Mouse (Mus musculus): ENCODE results near the gene Rem2.

The Rem2 gene

DNA sequence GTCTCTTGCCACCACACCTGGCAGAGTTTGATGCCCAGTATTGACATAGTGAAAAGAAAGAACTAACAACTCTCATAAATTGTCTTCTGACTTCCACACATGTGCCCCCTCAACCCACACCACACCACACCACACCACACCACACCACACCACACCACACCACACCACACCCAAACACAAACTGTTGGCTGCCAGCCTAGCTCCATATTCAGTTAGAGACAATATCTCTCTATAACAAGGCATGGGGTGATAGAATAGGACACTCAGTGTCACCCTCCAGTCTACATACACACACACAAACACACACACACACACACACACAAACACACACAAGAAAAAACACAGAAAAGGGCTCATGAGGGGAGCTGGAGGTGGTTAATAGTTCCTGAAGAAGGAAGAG lies 12.4 kb downstream of the Rem2 start:
- in situ Hi-C loops (cut with MboI, MseI) = no loop called here

DNA sequence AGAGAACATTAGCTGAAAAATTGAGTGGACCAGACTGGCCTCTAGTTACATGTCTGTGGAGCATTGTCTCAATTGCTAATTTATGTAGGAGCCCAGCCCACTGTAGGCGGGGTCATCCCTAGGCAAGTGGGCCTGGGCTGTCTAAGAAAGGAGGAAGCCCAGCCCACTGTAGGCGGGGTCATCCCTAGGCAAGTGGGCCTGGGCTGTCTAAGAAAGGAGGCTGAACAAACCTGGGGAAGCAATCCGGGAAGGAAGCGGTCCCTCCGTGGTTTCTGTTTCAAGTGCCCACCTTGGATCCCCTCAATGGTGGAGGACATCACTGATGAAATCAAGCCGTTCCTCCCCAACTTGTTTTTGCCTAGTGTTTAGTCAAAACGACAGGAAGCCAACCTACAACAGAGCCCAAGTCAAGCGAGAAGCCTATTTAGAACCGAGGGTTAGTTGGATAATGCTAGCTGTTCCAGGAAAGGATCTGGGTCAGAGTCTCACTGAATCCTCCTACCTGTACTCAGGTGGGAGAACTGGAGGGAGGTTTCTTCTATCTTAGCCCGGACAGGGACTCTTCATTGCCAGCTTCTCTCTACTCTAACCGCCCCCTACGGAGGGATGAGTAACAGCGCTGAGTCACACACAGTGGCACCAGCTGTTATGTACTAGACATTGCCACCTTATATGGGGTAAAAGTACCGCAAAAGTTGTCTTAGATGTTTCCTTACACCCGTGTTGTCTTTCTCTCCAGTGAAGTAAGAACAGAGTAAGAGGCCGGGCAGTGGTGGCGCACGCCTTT lies 16.6 kb downstream of the Rem2 start:
- in situ Hi-C loops (cut with MboI, MseI) = no loop called here

DNA sequence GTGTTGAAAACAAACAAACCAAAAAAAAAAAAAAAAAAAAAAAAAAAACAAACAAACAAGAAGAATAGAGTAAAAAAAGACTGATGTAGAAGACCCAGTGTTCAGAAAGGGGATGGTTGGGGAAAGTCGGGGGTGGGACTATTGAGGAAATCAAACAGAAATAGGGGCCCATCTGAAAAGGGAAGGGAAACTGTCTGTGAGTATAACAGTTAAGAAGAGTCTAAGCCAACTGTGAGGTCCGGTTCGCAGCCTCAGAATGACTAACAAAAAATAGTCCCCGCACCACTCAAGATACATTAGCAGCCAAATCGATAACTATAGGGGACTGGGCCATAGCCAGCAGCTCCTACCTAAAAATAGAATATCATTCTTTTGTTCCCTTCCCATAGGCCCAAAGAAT lies 17.3 kb downstream of the Rem2 start:
- in situ Hi-C loops (cut with MboI, MseI) = no loop called here

DNA sequence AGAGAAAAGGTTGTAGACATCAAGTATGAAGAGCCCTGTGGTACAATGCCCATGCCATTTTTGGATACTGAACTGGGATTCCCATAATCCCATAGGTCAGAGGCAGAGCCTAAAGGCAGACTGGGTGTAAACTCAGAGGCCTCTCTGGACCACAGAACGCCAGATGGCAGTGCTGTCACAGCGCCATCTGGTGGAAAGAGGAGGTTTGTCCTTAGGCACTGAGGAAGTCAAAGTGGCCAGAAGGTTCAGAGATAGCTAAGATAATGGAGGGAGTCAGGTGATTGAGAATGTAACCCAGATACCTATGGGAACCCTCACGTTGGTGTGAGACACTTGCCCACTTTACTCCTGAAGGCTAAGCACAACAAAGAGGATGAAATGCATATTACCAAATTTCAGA lies 18.3 kb downstream of the Rem2 start:
- in situ Hi-C loops (cut with MboI, MseI) = no loop called here

DNA sequence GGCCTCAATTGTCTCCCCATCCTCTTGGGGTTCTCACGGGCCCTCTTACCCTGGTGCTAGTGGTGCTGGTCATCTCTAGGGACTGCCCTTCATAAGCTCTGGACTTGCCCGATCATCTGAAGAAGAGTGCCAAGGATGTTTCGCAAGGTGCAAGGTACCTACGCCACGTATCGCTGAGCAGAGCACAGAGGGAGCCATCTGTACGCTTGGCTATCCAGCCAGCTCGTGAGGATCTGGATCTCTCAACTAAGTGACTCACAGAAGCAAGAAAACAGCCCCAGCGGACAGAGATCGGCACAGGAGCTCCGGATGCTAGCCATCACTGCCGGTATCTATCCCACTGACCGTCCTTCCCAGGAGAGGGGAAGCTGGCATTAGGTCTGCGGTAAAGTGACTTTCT lies 20.8 kb downstream of the Rem2 start:
- in situ Hi-C loops (cut with MboI, MseI) = no loop called here

DNA sequence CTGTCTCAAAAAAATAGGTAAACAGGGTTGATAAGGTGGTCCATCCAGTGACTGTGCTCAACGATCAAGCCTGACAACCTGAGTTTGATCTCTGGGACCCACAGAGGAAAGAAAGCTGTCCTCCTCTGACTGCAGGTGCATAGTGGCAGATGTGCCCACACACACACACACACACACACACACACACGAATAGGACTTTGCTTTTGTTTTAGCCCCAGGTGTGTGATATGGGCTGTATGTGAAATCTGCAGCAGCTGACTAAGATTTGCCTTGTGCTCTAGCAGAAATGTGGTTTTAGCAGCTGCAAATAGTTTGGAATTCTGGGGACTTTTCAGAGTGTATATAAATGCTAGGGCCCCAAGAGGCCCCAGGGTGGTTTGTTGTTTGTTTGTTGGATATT lies 23.4 kb downstream of the Rem2 start:
- in situ Hi-C loops (cut with MboI, MseI) = no loop called here

DNA sequence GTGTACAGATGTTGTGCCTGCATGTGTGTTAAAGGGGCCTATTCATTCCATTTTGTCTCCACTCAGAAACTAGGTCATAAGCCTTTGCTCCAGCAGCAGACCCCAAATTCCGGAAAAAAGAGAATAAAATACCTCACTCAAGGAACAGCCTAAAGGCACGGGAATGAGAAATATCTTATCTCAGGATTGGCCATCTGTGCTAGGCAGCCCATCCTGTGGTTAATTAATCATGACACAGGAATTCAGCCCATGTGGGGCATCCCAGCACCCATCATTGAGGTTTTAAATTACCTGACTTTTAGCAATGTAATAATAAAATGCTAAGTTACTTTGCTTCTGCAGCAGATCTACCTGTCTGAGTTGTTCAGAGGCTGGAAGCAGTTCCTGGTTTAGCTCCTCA lies 25.5 kb downstream of the Rem2 start:
- in situ Hi-C loops (cut with MboI, MseI) = no loop called here

DNA sequence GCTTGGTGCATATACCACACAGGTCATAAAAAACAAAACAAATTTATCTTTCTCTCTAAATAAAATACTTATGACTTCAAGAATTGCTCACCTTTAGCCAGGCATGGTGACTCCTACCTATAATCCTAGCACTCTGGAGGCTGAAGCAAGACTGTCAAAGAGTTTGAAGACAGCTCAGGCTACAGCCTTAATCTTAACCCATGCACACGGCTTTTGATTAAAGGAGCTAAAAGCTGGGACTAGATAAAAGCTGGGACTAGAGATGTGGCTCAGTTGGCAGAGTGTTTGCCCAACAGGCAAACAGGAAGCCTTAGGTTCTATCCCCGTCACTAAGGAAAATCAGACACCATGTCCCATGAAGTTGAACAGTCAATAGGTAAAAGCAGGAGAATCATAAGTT lies 27.2 kb downstream of the Rem2 start:
- in situ Hi-C loops (cut with MboI, MseI) = no loop called here

DNA sequence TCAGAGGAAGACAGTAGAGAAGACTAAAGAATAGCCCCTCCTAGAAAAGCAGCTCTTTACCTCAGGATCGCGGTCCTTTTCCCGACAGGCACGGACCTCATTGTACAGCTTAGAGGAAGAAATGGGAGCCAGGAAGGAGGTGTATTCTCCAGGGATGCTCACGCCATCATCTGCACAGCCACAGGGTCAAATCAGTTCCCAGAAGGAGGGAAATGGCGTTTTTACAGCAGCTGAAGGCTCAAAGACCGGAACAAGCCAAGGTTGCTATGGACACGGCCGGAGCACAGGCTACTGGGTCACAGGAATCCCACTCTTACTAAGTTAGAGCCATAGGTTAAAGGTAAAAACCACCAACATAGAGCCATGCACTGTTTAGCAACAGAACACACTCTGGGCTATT lies 33.9 kb downstream of the Rem2 start:
- in situ Hi-C loops (cut with MboI, MseI) = loop anchor here (5.0 kb wide), 1 partner anchor 42 kb away; no protein-coding TSS in a partner anchor

DNA sequence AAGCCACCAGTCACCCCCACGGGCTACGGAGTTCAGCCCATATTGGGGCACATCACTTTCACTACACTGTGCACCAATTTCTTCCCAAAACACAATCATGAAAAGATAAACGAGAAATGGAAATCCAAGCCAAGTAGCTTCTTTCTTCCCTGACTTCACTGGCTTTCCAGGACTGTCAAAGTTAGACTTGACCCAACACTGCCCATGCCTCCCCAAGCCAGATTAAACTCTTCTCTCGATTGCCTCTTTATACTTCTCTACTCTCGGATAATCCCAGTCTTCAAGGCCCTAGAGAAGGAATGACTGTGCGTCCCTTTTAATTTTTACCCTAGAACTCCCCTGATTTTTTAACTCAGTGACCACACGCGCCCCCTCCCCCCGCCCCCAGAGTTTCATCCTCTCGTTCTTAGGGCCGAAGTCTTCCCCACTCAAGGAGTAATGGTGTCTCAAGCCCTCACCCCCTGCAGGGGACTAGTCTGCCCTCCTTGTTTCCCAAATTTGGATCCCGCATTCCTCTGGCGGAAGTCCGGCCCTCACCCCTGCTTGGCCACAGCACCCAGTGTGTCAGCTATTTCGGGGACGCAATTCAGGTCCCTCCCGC lies 40.9 kb downstream of the Rem2 start:
- in situ Hi-C loops (cut with MboI, MseI) = loop anchor here (5.0 kb wide), 1 partner anchor 80 kb away; no protein-coding TSS in a partner anchor

DNA sequence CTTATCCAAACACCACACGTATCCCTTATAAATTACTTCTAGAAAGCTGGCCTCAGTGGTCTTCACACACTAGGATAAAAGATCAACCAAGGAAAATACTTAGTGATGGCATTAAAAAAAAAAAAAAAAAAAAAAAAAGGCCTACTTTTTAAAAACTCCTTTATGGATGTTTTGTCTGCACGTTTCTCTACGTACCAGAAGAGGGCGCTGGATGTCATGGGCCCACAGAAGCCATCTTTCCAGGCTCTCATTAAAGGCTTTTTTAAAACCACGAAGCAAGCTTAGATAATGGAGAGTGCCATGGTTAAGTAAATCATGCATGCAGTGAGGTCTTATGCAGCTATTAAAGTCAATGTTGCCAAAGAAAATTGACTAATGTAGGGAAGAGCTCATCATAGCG lies 47.7 kb downstream of the Rem2 start:
- in situ Hi-C loops (cut with MboI, MseI) = no loop called here

DNA sequence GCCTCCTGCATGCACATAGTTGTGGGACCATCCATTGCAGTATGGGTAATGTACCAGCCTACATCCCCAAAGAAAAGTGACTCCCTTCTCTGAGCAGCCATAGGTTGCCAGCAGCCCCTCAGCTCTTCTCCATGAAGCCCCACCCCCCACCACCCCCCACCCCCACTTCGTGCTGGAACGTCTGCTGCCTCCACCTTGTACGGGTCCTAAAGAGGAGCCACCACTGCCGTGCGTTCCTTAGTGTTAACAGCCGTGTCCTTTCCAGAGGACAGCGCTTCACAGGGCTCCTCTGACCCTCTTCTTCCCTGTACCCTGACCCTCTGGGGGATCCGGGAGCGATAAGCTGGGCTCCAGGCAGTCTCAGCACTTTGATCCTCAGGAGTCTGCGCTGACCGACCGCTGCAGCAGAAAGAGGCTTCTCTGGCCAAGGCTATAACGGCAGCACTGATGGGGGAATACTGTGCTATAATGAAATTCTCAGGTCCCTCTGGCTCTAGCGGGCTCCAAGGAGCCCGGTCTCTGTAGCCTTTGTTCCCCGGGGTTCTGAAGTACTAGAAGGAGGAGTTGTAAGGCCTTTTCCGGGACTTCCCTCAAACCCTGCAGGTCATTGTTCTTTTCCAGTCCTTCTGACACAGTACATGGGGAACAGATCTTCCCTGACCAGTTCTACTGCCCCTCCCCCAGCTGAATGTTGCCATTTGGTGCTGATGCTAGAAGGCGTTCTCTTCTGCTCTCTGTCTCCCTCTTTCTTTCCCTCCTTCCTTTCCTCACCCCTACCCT lies 51.5 kb downstream of the Rem2 start:
- in situ Hi-C loops (cut with MboI, MseI) = no loop called here

DNA sequence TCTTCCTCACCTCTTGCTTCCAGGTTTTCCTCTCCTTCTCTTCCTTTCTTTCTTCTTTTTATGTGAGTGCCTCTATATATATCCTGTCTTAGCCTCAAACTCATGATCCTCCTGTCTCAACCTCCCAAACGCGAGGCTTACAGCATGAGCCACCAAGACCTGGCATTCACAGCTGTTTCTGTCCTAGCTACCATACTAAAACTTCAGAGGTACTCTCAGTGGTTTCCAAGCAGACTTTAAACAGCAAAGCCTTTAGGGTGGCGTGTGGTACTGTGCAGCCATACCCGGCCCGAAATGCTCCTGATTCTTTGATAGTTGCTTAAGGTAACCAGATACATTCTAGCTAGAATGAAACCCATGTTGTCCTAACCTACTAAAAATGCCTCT lies 52.1 kb downstream of the Rem2 start:
- in situ Hi-C loops (cut with MboI, MseI) = no loop called here

DNA sequence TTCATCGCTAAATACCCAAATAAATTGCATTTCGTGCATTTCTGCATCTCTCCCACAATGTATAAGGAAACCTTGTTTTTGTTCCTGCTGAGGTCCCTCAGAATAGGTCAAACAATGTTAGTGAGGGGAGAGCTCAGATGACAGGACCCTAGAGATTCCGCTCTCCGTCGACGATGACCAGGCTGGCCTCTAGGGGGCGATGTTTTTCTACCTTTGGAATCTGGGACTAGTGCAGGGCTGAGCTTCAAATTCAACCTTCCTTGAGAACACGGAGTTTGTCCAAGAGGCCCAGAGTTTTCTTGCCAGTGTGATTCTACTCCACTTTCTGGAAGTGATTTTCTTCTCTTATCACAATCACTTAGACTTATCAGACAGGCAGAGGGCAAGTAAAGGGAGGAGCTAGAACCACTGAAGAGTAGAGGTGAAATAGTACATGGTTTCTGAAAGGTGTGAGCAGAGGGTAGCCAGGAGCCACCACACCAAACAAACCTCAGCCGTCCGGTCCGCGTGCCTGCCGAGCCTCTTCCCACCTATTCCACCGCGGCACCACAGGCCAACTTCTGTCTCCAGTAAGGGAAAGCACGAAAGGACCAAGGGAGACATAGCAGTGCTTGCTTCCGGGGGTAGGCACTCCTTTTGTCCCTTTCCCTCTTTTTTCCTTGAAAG lies 52.7 kb downstream of the Rem2 start:
- in situ Hi-C loops (cut with MboI, MseI) = no loop called here

Data from T-helper 1 cell (primary cell).